Mouse (Mus musculus) MEL (cell line): ENCODE measurements around the gene Nek11. TPM values are rescaled to one million over a fixed set of nuclear protein-coding genes. Genes with fewer than 3 reads are reported as not detected.

Experiments used
- DNase-seq: peaks from one replicate; pipeline ENCODE4 v3.0.0; 2011; ENCODE audit warnings: low read depth, low spot score
- H3K27ac ChIP-seq: 2 replicates; pipeline ENCODE4 v1.5.1; 2012; ENCODE audit warnings: low read depth, mild to moderate bottlenecking, control low read depth, low read length, moderate library complexity; ENCODE audit not compliant: control insufficient read depth
- H3K27me3 ChIP-seq, 2 experiments: fragments of 150-350 bp in 1 of 2; sonication (generic) in 1 of 2; 2 replicates each; pipeline ENCODE4 v1.6.1; 2012; ENCODE audit warnings: low read length in 2 of 2, mild to moderate bottlenecking in 2 of 2, improper control_type of control experiment in 1 of 2, moderate library complexity in 1 of 2; ENCODE audit not compliant: insufficient read depth in 2 of 2, control insufficient read depth in 1 of 2
- H3K36me3 ChIP-seq, 2 experiments: 2 replicates each; pipeline ENCODE4 v1.6.1; 2012 to 2014; ENCODE audit warnings: low read length in 2 of 2, improper control_type of control experiment in 1 of 2, inconsistent platforms in 1 of 2, mild to moderate bottlenecking in 1 of 2; ENCODE audit not compliant: insufficient read depth in 2 of 2, control insufficient read depth in 1 of 2
- H3K4me1 ChIP-seq, 2 experiments: fragments of 150-350 bp in 1 of 2; sonication (generic) in 1 of 2; 2 replicates each; pipeline ENCODE4 v1.6.1; 2012; ENCODE audit warnings: low read length in 2 of 2, improper control_type of control experiment in 1 of 2, mild to moderate bottlenecking in 1 of 2; ENCODE audit not compliant: insufficient read depth in 2 of 2, control insufficient read depth in 1 of 2
- H3K4me3 ChIP-seq, 2 experiments: fragments of 150-350 bp in 1 of 2; sonication (generic) in 1 of 2; 2 replicates each; pipeline ENCODE4 v1.5.1; 2012; ENCODE audit warnings: low read depth in 2 of 2, low read length in 2 of 2, mild to moderate bottlenecking in 2 of 2, moderate library complexity in 2 of 2, control low read depth in 1 of 2, improper control_type of control experiment in 1 of 2; ENCODE audit not compliant: control insufficient read depth in 1 of 2, insufficient read depth in 1 of 2
- H3K79me2 ChIP-seq: 2 replicates; pipeline ENCODE4 v1.6.1; 2012; ENCODE audit warnings: mild to moderate bottlenecking, low read length, moderate library complexity; ENCODE audit not compliant: control insufficient read depth, poor library complexity, insufficient read depth
- H3K9ac ChIP-seq: 2 replicates; pipeline ENCODE4 v1.6.1; 2012; ENCODE audit warnings: low read depth, mild to moderate bottlenecking, control low read depth, low read length, moderate library complexity; ENCODE audit not compliant: control insufficient read depth, poor library complexity, severe bottlenecking
- H3K9me3 ChIP-seq: fragments of 150-350 bp; sonication (generic); replicated peaks from 2 replicates; pipeline ENCODE4 v1.6.1; 2012; ENCODE audit warnings: mild to moderate bottlenecking, low read length, improper control_type of control experiment, moderate library complexity; ENCODE audit not compliant: insufficient read depth
- BHLHE40 ChIP-seq: IDR thresholded peaks from 2 replicates; pipeline ENCODE4 v1.6.1; 2012; ENCODE audit warnings: low read depth, mild to moderate bottlenecking, inconsistent platforms, low read length, improper control_type of control experiment, borderline replicate concordance
- EP300 ChIP-seq, 2 experiments: IDR thresholded peaks; 2 replicates each; pipeline ENCODE4 v1.6.1; 2011; ENCODE audit warnings: improper control_type of control experiment in 2 of 2, low read length in 2 of 2, low read depth in 1 of 2, mild to moderate bottlenecking in 1 of 2
- ETS1 ChIP-seq: IDR thresholded peaks from 2 replicates; pipeline ENCODE4 v1.6.1; 2012; ENCODE audit warnings: low read depth, mild to moderate bottlenecking, inconsistent platforms, low read length, improper control_type of control experiment, moderate library complexity
- HCFC1 ChIP-seq: IDR thresholded peaks from 2 replicates; pipeline ENCODE4 v1.6.1; 2012; ENCODE audit warnings: low read depth, mild to moderate bottlenecking, inconsistent platforms, low read length, improper control_type of control experiment, moderate library complexity
- KAT2A ChIP-seq: conservative IDR thresholded peaks from 2 replicates; pipeline ENCODE4 v1.6.1; 2012; ENCODE audit warnings: low read depth, low read length, improper control_type of control experiment, inconsistent platforms
- MAX ChIP-seq: IDR thresholded peaks from 2 replicates; pipeline ENCODE4 v1.6.1; 2011; ENCODE audit warnings: low read length, improper control_type of control experiment
- POLR2A ChIP-seq, 2 experiments: IDR thresholded peaks; 2 replicates each; pipeline ENCODE4 v1.6.1; 2011 to 2012; ENCODE audit warnings: low read length in 2 of 2, mild to moderate bottlenecking in 2 of 2, control low read depth in 1 of 2, improper control_type of control experiment in 1 of 2, low read depth in 1 of 2, moderate library complexity in 1 of 2; ENCODE audit not compliant: control insufficient read depth in 1 of 2, insufficient read depth in 1 of 2, poor library complexity in 1 of 2
- SMC3 ChIP-seq: IDR thresholded peaks from 2 replicates; pipeline ENCODE4 v1.6.1; 2011; ENCODE audit warnings: low read depth, low read length, improper control_type of control experiment
- TBP ChIP-seq: IDR thresholded peaks from 2 replicates; pipeline ENCODE4 v1.8.0; 2011; ENCODE audit warnings: low read depth, low read length, improper control_type of control experiment
- USF1 ChIP-seq: IDR thresholded peaks from 2 replicates; pipeline ENCODE4 v1.6.1; 2014; ENCODE audit warnings: low read depth, mild to moderate bottlenecking, inconsistent platforms, low read length, improper control_type of control experiment, moderate library complexity
- USF2 ChIP-seq, 2 experiments: IDR thresholded peaks; 2 replicates each; pipeline ENCODE4 v1.6.1; 2011 to 2012; ENCODE audit warnings: improper control_type of control experiment in 2 of 2, low read length in 2 of 2, borderline replicate concordance in 1 of 2, inconsistent platforms in 1 of 2, low read depth in 1 of 2, mild to moderate bottlenecking in 1 of 2; ENCODE audit not compliant: insufficient read depth in 1 of 2
- ZC3H11A ChIP-seq: IDR thresholded peaks from 2 replicates; pipeline ENCODE4 v1.6.1; 2012; ENCODE audit warnings: low read depth, mild to moderate bottlenecking, inconsistent platforms, low read length, improper control_type of control experiment
- ZNF384 ChIP-seq: IDR thresholded peaks from 2 replicates; pipeline ENCODE4 v1.6.1; 2012; ENCODE audit warnings: low read depth, mild to moderate bottlenecking, inconsistent platforms, low read length, improper control_type of control experiment
- polyA plus RNA-seq, 2 experiments: library from polyadenylated mRNA; stranded (reverse) in 1 of 2; unstranded in 1 of 2; fragments of >175 nt in 1 of 2; fragments of >200 nt in 1 of 2; gene quantifications; 2 replicates each; pipeline versions ENCODE4 v1.2.1 to v1.2.4; 2012; ENCODE audit warnings: low replicate concordance in 2 of 2, low read depth in 1 of 2; ENCODE audit not compliant: insufficient read length in 2 of 2, insufficient read depth in 1 of 2, missing spikeins in 1 of 2
- total RNA-seq: library from RNA; depleted of rRNA; stranded (reverse); fragments of 300-350 nt; gene quantifications from 2 replicates; pipeline ENCODE4 v1.2.3, GENCODE M21; 2012

The Nek11 gene
- total and polyA plus RNA-seq, 3 experiments: 0.03 TPM; not detected in 2

- H3K79me2 ChIP-seq: no peaks in the 10 kb centered on the region
- H3K27me3 ChIP-seq: no peaks in the 10 kb centered on the region
- H3K9ac ChIP-seq: no peak overlapping the region
- H3K27ac ChIP-seq: no peak overlapping the region
- H3K9me3 ChIP-seq: no peaks in the 10 kb centered on the region
- TF ChIP-seq USF2 (IDR thresholded peaks at IDR 0.05; ENCODE audit: borderline replicate concordance in 1 of 2, insufficient read depth in 1 of 2, low read depth in 1 of 2, low read length in 2 of 2) (no peak), ZNF384 (no peak), BHLHE40 (no peak), ETS1 (no peak), KAT2A (no peak), ZC3H11A (no peak)
- no peak for DNase-seq
- H3K4me1 ChIP-seq: no peaks in the 10 kb centered on the region
- no peaks in the 10 kb centered on the region for H3K36me3 ChIP-seq
- no peak overlapping the region for H3K4me3 ChIP-seq
Measured at GRCm38 (mm10) chr9:105342565-105342964, 52.8 kb downstream of the Nek11 start.

- H3K27ac ChIP-seq: no peak overlapping the region
- no peaks in the 10 kb centered on the region for H3K9me3 ChIP-seq
- H3K79me2 ChIP-seq: no peaks in the 10 kb centered on the region
- H3K36me3 ChIP-seq: no peaks in the 10 kb centered on the region
- TF ChIP-seq POLR2A (IDR thresholded peaks at IDR 0.05; ENCODE audit: control insufficient read depth in 1 of 2, insufficient read depth in 1 of 2, low read depth in 1 of 2, low read length in 2 of 2, poor library complexity in 1 of 2) (no peak), EP300 (IDR thresholded peaks at IDR 0.05; ENCODE audit: low read depth in 1 of 2, low read length in 2 of 2) (no peak), HCFC1 (no peak), KAT2A (no peak), MAX (no peak), SMC3 (no peak)
- no peaks in the 10 kb centered on the region for H3K27me3 ChIP-seq
- no peaks in the 10 kb centered on the region for H3K4me1 ChIP-seq
- H3K4me3 ChIP-seq: no peak overlapping the region
- DNase-seq: no peak
- no peak overlapping the region for H3K9ac ChIP-seq
Measured at GRCm38 (mm10) chr9:105332436-105333016, 62.8 kb downstream of the Nek11 start.

DNA sequence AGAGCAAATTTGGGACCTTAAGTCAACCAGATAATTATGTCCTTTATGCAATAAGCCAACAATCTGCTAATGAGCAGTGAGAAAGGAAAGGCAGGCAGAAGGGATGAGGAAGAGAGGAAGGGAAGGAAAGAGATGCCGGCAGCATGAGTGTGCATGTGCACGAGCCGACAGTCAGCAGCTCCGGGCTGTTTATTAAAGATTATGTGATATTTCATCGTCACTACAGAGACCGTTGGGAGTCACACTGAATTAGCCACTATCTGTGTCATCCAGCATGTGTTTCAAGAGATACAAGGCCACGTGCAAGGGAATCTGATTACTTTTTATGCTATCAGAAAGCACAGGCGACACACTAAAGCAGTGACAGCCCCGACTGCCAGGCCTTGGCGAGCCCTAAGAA is 73.5 kb downstream of the Nek11 start:
- Histone ChIP-seq H3K27ac (no peak overlapping the region), H3K36me3 (no peaks in the 10 kb centered on the region)
- TF ChIP-seq KAT2A (no peak), USF1 (no peak), TBP (no peak), HCFC1 (no peak), ZNF384 (no peak), POLR2A (IDR thresholded peaks at IDR 0.05; ENCODE audit: control insufficient read depth in 1 of 2, insufficient read depth in 1 of 2, low read depth in 1 of 2, low read length in 2 of 2, poor library complexity in 1 of 2) (no peak)
- TF ChIP-seq, all 39 proteins: peak for 0
- Histone ChIP-seq H3K4me3 (no peak overlapping the region), H3K79me2 (no peaks in the 10 kb centered on the region), H3K27me3 (no peaks in the 10 kb centered on the region), H3K9me3 (no peaks in the 10 kb centered on the region), H3K9ac (no peak overlapping the region), H3K4me1 (no peaks in the 10 kb centered on the region)
- DNase-seq: no peak
